Mouse (Mus musculus): Measurements from ENCODE around the gene Ftsj3. TPM values are rescaled to one million over a fixed set of nuclear protein-coding genes. Genes with fewer than 3 reads are reported as not detected.

Ftsj3 gene
- total and polyA plus RNA-seq, 2 experiments from 2014 or later: 28.5 to 55.6 TPM

- H3K27ac ChIP-seq: no peak overlapping the region
- peaks cover 52% of the 10 kb centered on the region for H3K36me3 ChIP-seq (ENCODE audit: insufficient read depth, low read length)
- no peaks in the 10 kb centered on the region for H3K9me3 ChIP-seq (ENCODE audit: low read length)
- no peak overlapping the region for H3K4me3 ChIP-seq (ENCODE audit: low read length)
- no peak for TF ChIP-seq CTCF (IDR thresholded peaks at IDR 0.05; ENCODE audit: low read depth)
- H3K4me1 ChIP-seq (ENCODE audit: insufficient read depth, low read length): peaks cover 20% of the 10 kb centered on the region
- DNase-seq (ENCODE audit: low spot score) (no peak), ATAC-seq (no peak)
- H3K4me2 ChIP-seq (ENCODE audit: low read depth, low read length): no peak overlapping the region
- no peak overlapping the region for H3K9ac ChIP-seq (replicated peaks; ENCODE audit: low read length)
- WGBS: 91% methylated on average over 4 of the region's 4 CpGs
- no peaks in the 10 kb centered on the region for H3K27me3 ChIP-seq (ENCODE audit: insufficient read depth, low read length)
Observed at GRCm38 (mm10) chr11:106265570-106265969, 9.7 kb upstream of the Ftsj3 start.

GRCm38 (mm10) chr11:106264988-106265387 is 9.1 kb upstream of the Ftsj3 start:
- DNase-seq (ENCODE audit: low spot score): no peak
- H3K9ac ChIP-seq (replicated peaks; ENCODE audit: low read length): no peak overlapping the region
- no peak overlapping the region for H3K27ac ChIP-seq
- no peak for TF ChIP-seq CTCF (IDR thresholded peaks at IDR 0.05; ENCODE audit: low read depth)
- H3K36me3 ChIP-seq (ENCODE audit: insufficient read depth, low read length): peaks cover 52% of the 10 kb centered on the region
- no peak overlapping the region for H3K4me2 ChIP-seq (ENCODE audit: low read depth, low read length)
- no peaks in the 10 kb centered on the region for H3K9me3 ChIP-seq (ENCODE audit: low read length)
- no peak for ATAC-seq
- 91% methylated on average over 15 of the region's 15 CpGs for WGBS
- H3K4me3 ChIP-seq (ENCODE audit: low read length): no peak overlapping the region
- H3K4me1 ChIP-seq (ENCODE audit: insufficient read depth, low read length): peaks cover 15% of the 10 kb centered on the region
- H3K27me3 ChIP-seq (ENCODE audit: insufficient read depth, low read length): no peaks in the 10 kb centered on the region

GRCm38 (mm10) chr11:106263963-106264362 is 8.1 kb upstream of the Ftsj3 start:
- Histone ChIP-seq H3K27me3 (ENCODE audit: insufficient read depth, low read length) (no peaks in the 10 kb centered on the region), H3K27ac (no peak overlapping the region), H3K36me3 (ENCODE audit: insufficient read depth, low read length) (peaks cover 52% of the 10 kb centered on the region), H3K4me1 (ENCODE audit: insufficient read depth, low read length) (peaks cover 14% of the 10 kb centered on the region), H3K9ac (replicated peaks; ENCODE audit: low read length) (no peak overlapping the region), H3K9me3 (ENCODE audit: low read length) (no peaks in the 10 kb centered on the region), H3K4me2 (ENCODE audit: low read depth, low read length) (no peak overlapping the region), H3K4me3 (ENCODE audit: low read length) (no peak overlapping the region)
- ATAC-seq: no peak
- WGBS: 90% methylated on average over 9 of the region's 9 CpGs
- no peak for TF ChIP-seq CTCF (IDR thresholded peaks at IDR 0.05; ENCODE audit: low read depth)
- DNase-seq (ENCODE audit: low spot score): no peak

- DNase-seq (ENCODE audit: low spot score): no peak
- TF ChIP-seq CTCF (IDR thresholded peaks at IDR 0.05; ENCODE audit: low read depth): no peak
- no peak overlapping the region for H3K9ac ChIP-seq (replicated peaks; ENCODE audit: low read length)
- no peak for ATAC-seq
- H3K4me1 ChIP-seq (ENCODE audit: insufficient read depth, low read length): peaks cover 5% of the 10 kb centered on the region
- WGBS: 86% methylated on average over 14 of the region's 14 CpGs
- H3K4me2 ChIP-seq (ENCODE audit: low read depth, low read length): no peak overlapping the region
- peaks cover 48% of the 10 kb centered on the region for H3K36me3 ChIP-seq (ENCODE audit: insufficient read depth, low read length)
- H3K27me3 ChIP-seq (ENCODE audit: insufficient read depth, low read length): no peaks in the 10 kb centered on the region
- H3K4me3 ChIP-seq (ENCODE audit: low read length): no peak overlapping the region
- H3K27ac ChIP-seq: no peak overlapping the region
- no peaks in the 10 kb centered on the region for H3K9me3 ChIP-seq (ENCODE audit: low read length)
Observed at GRCm38 (mm10) chr11:106260826-106261450, 5.1 kb upstream of the Ftsj3 start.

- no peak for DNase-seq (ENCODE audit: low spot score)
- H3K9ac ChIP-seq (replicated peaks; ENCODE audit: low read length): peak overlapping the region; percentile 74
- WGBS: 71% methylated on average over 5 of the region's 5 CpGs
- H3K27ac ChIP-seq: no peak overlapping the region
- ATAC-seq: no peak
- no peaks in the 10 kb centered on the region for H3K27me3 ChIP-seq (ENCODE audit: insufficient read depth, low read length)
- H3K9me3 ChIP-seq (ENCODE audit: low read length): no peaks in the 10 kb centered on the region
- peaks cover 5% of the 10 kb centered on the region for H3K4me1 ChIP-seq (ENCODE audit: insufficient read depth, low read length)
- peaks cover 30% of the 10 kb centered on the region for H3K36me3 ChIP-seq (ENCODE audit: insufficient read depth, low read length)
- peak overlapping the region; percentile 61 for H3K4me3 ChIP-seq (ENCODE audit: low read length)
- TF ChIP-seq CTCF (IDR thresholded peaks at IDR 0.05; ENCODE audit: low read depth): no peak
- H3K4me2 ChIP-seq (ENCODE audit: low read depth, low read length): peak overlapping the region; percentile 91
Observed at GRCm38 (mm10) chr11:106256775-106257174, 896 bp upstream of the Ftsj3 start.

- no peaks in the 10 kb centered on the region for H3K27me3 ChIP-seq (ENCODE audit: insufficient read depth, low read length)
- H3K4me2 ChIP-seq (ENCODE audit: low read depth, low read length): peak overlapping the region; percentile 91
- H3K36me3 ChIP-seq (ENCODE audit: insufficient read depth, low read length): peaks cover 42% of the 10 kb centered on the region
- H3K4me1 ChIP-seq (ENCODE audit: insufficient read depth, low read length): peaks cover 5% of the 10 kb centered on the region
- TF ChIP-seq CTCF (IDR thresholded peaks at IDR 0.05; ENCODE audit: low read depth): no peak
- H3K9ac ChIP-seq (replicated peaks; ENCODE audit: low read length): peak overlapping the region; percentile 74
- H3K9me3 ChIP-seq (ENCODE audit: low read length): no peaks in the 10 kb centered on the region
- 4% methylated on average over 22 of the region's 22 CpGs for WGBS
- H3K4me3 ChIP-seq (ENCODE audit: low read length): peak overlapping the region; percentile 61
- no peak overlapping the region; the same call in 1 of the 2 replicates for H3K27ac ChIP-seq
- DNase-seq (ENCODE audit: low spot score): peak; percentile 13
- no peak for ATAC-seq
Observed at GRCm38 (mm10) chr11:106255174-106255573, 705 bp downstream of the Ftsj3 start.

- H3K27me3 ChIP-seq (ENCODE audit: insufficient read depth, low read length): no peaks in the 10 kb centered on the region
- no peak for DNase-seq (ENCODE audit: low spot score)
- H3K27ac ChIP-seq: no peak overlapping the region
- H3K4me1 ChIP-seq (ENCODE audit: insufficient read depth, low read length): peaks cover 5% of the 10 kb centered on the region
- 25% methylated on average over 2 of the region's 2 CpGs for WGBS
- H3K9me3 ChIP-seq (ENCODE audit: low read length): no peaks in the 10 kb centered on the region
- no peak for ATAC-seq
- no peak for TF ChIP-seq CTCF (IDR thresholded peaks at IDR 0.05; ENCODE audit: low read depth)
- H3K4me3 ChIP-seq (ENCODE audit: low read length): peak overlapping the region; percentile 61
- H3K9ac ChIP-seq (replicated peaks; ENCODE audit: low read length): peak overlapping the region; percentile 74
- peak overlapping the region; percentile 91 for H3K4me2 ChIP-seq (ENCODE audit: low read depth, low read length)
- H3K36me3 ChIP-seq (ENCODE audit: insufficient read depth, low read length): peaks cover 46% of the 10 kb centered on the region
Observed at GRCm38 (mm10) chr11:106254767-106255166, 1.1 kb downstream of the Ftsj3 start.

All from hindbrain, postnatal 0 days (tissue).